Mouse (Mus musculus) gastrocnemius, adult 2 months (tissue): ENCODE data around the gene Cyp4f17. TPM values are rescaled to one million over a fixed set of nuclear protein-coding genes. Genes with fewer than 3 reads are reported as not detected.
"Not testable (repeated sequence)": the region's sequence is repeated elsewhere in the genome, so short reads cannot be mapped to it uniquely, and the experiment has no call there.

Experiments
- DNase-seq: peaks from one replicate; pipeline ENCODE4 v3.0.0; 2022
- H3K27ac ChIP-seq: fragments of 200-600 bp; 2 replicates; pipeline ENCODE4 v1.8.1; 2022; ENCODE audit warnings: mild to moderate bottlenecking
- H3K4me3 ChIP-seq: fragments of 200-600 bp; 2 replicates; pipeline ENCODE4 v1.8.1; 2022; ENCODE audit warnings: mild to moderate bottlenecking, moderate library complexity
- CTCF ChIP-seq: fragments of 200-600 bp; IDR thresholded peaks from 2 replicates; pipeline ENCODE4 v1.8.1; 2022; ENCODE audit warnings: antibody characterized with exemption, mild to moderate bottlenecking, moderate library complexity
- intact Hi-C: fragments of 180-260 bp; cut with DNase I; formaldehyde crosslinking; loops from one replicate; pipeline ENCODE4 v1.15.1; 2025
- total RNA-seq, 2 experiments: library from RNA; stranded (reverse); gene quantifications; 2 replicates each; pipeline ENCODE4 v1.2.3; 2021

Gene Cyp4f17
- total RNA-seq, 2 experiments from 2014 or later, result 1.5 to 2.2 TPM

DNA sequence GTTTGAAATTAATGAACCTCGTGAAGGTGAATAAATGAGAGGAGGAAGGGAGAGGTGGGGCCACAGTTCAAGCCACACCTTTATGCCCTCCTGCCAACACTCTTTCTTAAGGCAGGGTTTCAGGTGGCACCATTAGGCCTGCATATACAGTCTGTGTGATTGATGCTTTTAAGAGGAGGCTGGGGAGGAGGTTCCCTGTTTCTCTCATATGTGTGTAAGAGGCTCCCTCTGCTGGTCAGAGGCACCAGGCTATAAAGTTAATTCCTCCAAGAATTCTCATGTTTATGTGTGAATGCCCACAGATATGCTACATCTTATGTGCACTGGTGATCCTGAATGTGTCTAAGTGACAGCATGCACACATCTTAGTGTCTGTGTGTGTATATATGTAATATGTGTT, 11.2 kb upstream of the Cyp4f17 start:
- no peak overlapping the region for H3K4me3 ChIP-seq
- H3K27ac ChIP-seq, result no peak overlapping the region
- intact Hi-C loops, result loop anchor here (2.0 to 10.0 kb wide), 3 partner anchors 108 to 350 kb away; no protein-coding TSS in a partner anchor
- DNase-seq, result peak; percentile 65
- peak; percentile 85 for TF ChIP-seq CTCF

DNA sequence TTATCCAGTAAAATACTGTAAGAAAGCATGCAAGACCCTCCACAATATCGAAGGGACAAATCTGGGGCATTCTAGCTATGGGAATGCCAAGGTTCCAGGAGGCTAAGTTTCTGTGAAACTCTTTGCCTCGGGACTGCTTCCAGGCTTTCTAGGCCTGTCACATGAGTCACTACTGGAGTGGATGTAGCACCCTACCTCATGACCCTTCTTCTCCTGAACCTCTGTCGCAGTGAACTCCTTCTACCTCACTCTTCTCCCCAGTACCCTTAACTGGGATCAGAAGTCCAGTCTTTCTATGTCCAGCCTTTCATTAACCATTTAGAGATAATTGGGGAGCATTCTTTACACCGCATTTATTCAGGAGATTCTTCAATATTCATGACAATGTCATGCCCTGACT, 5.3 kb upstream of the Cyp4f17 start:
- H3K4me3 ChIP-seq, DNase-seq, H3K27ac ChIP-seq, intact Hi-C loops: not testable (repeated sequence)

DNA sequence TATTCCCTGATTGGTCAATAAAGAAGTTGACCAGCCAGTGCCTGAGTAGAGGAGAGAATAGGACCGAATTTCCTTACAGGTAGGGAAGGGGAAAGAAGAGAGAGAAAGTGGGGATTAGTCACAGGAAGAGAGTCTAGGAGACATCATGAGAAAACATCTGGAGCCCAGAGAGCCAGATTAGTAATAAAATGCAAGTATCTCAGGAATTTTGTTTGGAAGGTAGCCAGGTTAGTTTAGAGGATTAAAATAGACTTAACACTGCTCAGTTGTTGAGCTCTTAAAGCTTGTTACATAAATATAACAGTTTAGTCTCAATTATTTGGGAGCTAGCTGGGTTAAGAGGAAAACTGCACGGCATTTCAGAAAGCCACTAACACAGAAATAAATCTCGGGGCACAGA, 4.8 kb upstream of the Cyp4f17 start:
- no peak for DNase-seq
- TF ChIP-seq CTCF, result no peak
- Histone ChIP-seq H3K4me3 (no peak overlapping the region), H3K27ac (no peak overlapping the region; the same call in 1 of the 2 replicates)
- intact Hi-C loops, result no loop called here

GRCm38 (mm10) chr17:32503111-32503510, 2.7 kb upstream of the Cyp4f17 start:
- no peak overlapping the region for H3K27ac ChIP-seq
- no peak for DNase-seq
- H3K4me3 ChIP-seq, result no peak overlapping the region
- intact Hi-C loops, result no loop called here
- no peak for TF ChIP-seq CTCF

DNA sequence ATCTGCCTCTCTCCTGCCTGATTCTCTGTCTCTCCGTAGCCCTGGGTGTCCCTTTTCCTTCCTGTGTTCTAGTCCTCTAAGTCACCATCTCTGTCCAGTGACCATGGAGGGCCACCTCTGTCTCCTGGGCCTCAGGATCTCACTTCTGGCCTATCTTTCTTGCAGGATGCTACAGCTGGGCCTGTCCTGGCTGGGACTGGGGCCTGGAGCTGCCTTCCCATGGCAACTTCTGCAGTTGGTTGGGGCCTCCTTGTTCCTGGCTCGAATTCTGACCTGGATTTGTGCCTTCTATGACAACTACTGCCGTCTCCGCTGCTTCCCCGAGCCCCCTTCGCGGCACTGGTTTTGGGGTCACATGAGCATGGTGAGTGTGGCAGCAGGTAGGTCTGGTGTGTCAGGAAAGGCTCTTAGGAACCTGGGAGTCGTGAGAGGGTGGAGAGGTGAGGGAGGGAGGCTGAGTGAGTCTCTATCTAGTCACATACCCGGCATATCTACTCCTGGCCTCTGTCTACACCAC, 937 bp downstream of the Cyp4f17 start:
- DNase-seq, result peak; percentile 26
- TF ChIP-seq CTCF, result no peak
- Histone ChIP-seq H3K4me3 (peak overlapping the region; percentile 75), H3K27ac (peak overlapping the region; percentile 83)
- intact Hi-C loops, result no loop called here

DNA sequence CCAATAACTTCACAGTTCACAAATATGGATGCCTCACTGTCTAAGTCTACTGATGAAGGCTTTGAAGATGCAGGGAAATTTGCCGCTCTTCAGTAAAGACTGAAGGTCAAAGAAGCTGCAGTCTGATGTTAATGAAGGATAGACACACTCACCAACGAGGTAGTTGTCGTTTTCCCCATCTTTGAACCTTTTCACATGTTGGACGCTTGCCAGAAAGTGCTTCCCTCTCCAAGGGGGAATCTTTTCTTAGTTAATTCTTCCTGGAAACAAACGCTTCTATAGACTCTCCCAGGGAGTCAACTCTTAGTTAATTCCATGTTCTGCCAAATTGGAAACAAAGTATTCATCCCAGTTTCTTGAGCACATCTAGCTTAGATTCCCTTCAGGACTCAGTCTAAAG, 10.3 kb downstream of the Cyp4f17 start:
- H3K27ac ChIP-seq, result no peak overlapping the region
- no peak for TF ChIP-seq CTCF
- DNase-seq, result no peak
- intact Hi-C loops, result no loop called here
- no peak overlapping the region for H3K4me3 ChIP-seq

DNA sequence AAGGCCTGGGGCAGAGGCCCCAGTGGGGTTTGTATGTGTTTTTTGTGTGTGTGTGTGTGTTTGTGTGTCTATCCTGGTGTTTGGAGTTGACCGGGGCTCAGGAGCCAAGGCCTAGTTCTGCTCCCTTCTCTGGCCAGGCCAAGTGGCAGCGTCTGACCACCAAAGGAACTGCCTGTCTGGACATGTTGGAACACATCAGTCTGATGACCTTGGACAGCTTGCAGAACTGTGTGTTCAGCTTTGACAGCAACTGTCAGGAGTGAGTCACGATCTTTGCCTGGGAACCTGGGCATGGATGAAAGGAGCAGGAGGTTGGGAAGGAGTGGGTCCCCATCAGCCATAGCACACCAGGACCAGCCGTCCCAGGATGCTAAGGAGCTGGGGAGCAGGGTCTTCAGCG, 16.1 kb downstream of the Cyp4f17 start:
- DNase-seq, result no peak
- intact Hi-C loops, result no loop called here
- TF ChIP-seq CTCF, result no peak

DNA sequence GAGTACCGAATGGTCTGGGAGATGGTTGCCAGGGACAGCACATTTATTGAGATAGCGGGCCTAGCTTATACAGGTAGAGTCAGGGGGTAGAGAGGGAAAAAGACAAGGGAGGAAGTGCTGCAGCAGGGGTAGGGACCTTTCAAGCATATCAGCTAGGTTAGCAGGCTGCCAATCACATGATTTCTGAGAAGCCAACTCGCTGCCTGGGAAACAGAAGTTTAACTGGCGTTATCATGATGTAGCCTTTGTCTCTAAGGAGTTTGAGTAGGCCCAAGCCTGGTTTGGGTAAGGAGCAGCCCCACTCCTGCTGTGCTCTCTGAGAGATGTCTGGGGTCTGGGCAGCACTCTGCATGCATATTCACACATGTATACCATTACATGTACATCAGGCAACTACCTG, 16.5 kb downstream of the Cyp4f17 start:
- Histone ChIP-seq H3K4me3 (no peak overlapping the region), H3K27ac (no peak overlapping the region)
- DNase-seq, result no peak
- intact Hi-C loops, result no loop called here
- no peak for TF ChIP-seq CTCF

More for the DNA sequence above, 16.1 kb downstream of the Cyp4f17 start:
- Histone ChIP-seq H3K27ac (no peak overlapping the region), H3K4me3 (no peak overlapping the region)

GRCm38 (mm10) chr17:32522816-32523215, 17.0 kb downstream of the Cyp4f17 start:
- H3K27ac ChIP-seq, result no peak overlapping the region
- TF ChIP-seq CTCF, result no peak
- intact Hi-C loops, result no loop called here
- no peak for DNase-seq
- H3K4me3 ChIP-seq, result no peak overlapping the region

DNA sequence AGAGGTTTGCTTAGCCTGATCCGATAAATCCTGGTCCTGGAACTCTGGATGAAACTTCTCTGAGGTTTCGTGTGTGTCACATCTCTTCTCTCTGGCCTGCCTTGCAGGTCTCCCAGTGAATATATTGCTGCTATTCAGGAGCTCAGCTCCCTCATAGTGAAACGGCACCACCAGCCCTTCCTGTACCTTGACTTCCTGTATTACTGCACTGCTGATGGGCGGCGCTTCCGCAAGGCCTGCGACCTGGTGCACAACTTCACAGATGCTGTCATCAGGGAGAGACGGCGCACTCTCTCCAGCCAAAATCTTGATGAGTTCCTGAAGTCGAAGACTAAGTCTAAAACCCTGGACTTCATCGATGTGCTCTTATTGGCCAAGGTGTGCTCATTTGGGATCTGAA, 18.0 kb downstream of the Cyp4f17 start:
- H3K27ac ChIP-seq, result no peak overlapping the region
- no peak for TF ChIP-seq CTCF
- no peak for DNase-seq
- peak overlapping the region; percentile 39 for H3K4me3 ChIP-seq
- intact Hi-C loops, result no loop called here

GRCm38 (mm10) chr17:32526341-32526740, 20.5 kb downstream of the Cyp4f17 start:
- H3K4me3 ChIP-seq, H3K27ac ChIP-seq, intact Hi-C loops: not testable (repeated sequence)
- peak; percentile 72 for DNase-seq

- intact Hi-C loops, result loop anchor here (1.0 kb wide), 1 partner anchor 153 kb away; no protein-coding TSS in a partner anchor
- Histone ChIP-seq H3K4me3 (no peak overlapping the region), H3K27ac (no peak overlapping the region)
- no peak for DNase-seq
- no peak for TF ChIP-seq CTCF
Observed at GRCm38 (mm10) chr17:32527748-32528147, 21.9 kb downstream of the Cyp4f17 start.

DNA sequence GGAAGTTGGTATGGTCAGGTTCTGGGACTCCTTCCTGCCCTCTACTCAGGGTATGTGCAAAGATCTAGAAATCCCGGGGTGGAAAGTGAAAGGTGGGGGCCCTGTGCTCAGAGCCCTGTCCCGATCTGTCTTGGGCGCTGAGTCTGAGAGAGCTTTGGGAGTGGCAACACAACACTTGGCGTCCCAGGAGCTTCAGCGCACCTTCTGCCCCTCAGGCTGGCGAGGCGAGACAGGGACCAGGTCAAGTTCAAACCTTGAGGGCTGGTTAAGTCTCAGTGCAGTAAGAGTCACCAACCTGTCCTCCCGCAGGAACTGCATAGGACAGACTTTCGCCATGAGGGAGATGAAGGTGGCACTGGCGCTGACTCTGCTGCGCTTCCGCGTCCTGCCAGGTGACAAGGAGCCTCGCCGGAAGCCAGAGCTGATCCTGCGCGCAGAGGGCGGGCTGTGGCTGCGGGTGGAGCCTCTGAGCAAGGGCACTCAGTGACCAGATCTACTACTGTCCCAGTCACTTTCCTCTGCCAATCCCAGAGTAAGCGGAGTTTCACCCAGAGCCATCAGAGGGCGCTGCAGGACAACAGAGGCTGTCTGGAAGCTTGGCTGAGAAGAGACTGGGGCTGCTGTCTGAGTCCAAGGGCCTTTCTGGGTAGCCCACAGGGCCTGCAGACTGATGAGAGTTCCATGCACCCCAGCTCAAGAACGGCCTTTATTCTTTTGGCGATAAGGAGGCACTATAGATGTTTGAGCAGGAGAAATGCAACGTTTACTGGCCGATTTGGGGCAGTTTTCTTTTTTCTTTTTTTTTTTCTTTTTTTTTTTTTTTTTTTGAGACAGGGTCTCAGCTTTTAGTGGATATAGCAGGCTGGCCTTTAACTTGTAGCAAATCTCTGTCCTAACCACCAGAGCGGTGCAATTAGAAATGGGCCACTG, 22.8 kb downstream of the Cyp4f17 start:
- intact Hi-C loops, result loop anchor here (1.0 kb wide), 1 partner anchor 152 kb away; no protein-coding TSS in a partner anchor
- peak; percentile 86 for TF ChIP-seq CTCF
- DNase-seq, result peak; percentile 89
- Histone ChIP-seq H3K4me3 (peak overlapping the region; percentile 58), H3K27ac (peak overlapping the region; percentile 53; the same call in 1 of the 2 replicates)

GRCm38 (mm10) chr17:32532356-32532755, 26.5 kb downstream of the Cyp4f17 start:
- H3K4me3 ChIP-seq, intact Hi-C loops, DNase-seq, H3K27ac ChIP-seq: not testable (repeated sequence)
